Mouse (Mus musculus) lung, embryonic 16.5 days (tissue): Measurements from ENCODE around the gene Gpr26. TPM values are rescaled to one million over a fixed set of nuclear protein-coding genes. Genes with fewer than 3 reads are reported as not detected.

Experiments used
- ATAC-seq: fragments of 200-750 bp; cut with Nextera tagmentation; 2 replicates; pipeline ENCODE4 v1.8.0; 2017; ENCODE audit warnings: low read depth, mild to moderate bottlenecking, moderate library complexity
- H3K27ac ChIP-seq: fragments of 300-500 bp; sonication (generic); 2 replicates; pipeline ENCODE4 v1.5.1; 2014; ENCODE audit warnings: mild to moderate bottlenecking, control low read depth, low read length
- H3K27me3 ChIP-seq: fragments of 300-500 bp; sonication (generic); 2 replicates; pipeline ENCODE4 v1.6.1; 2014; ENCODE audit warnings: low read depth, low read length, mixed read lengths; ENCODE audit not compliant: control insufficient read depth, insufficient read depth
- H3K36me3 ChIP-seq: fragments of 300-500 bp; sonication (generic); 2 replicates; pipeline ENCODE4 v1.6.1; 2014; ENCODE audit warnings: low read length; ENCODE audit not compliant: control insufficient read depth, insufficient read depth
- H3K4me1 ChIP-seq: fragments of 300-500 bp; sonication (generic); replicated peaks from 2 replicates; pipeline ENCODE4 v1.6.1; 2014; ENCODE audit warnings: low read length, mixed read lengths; ENCODE audit not compliant: control insufficient read depth, insufficient read depth
- H3K4me2 ChIP-seq: fragments of 300-500 bp; sonication (generic); 2 replicates; pipeline ENCODE4 v1.6.1; 2014; ENCODE audit warnings: low read depth, low read length, control low read depth
- H3K4me3 ChIP-seq: fragments of 300-500 bp; sonication (generic); 2 replicates; pipeline ENCODE4 v1.5.1; 2014; ENCODE audit warnings: mild to moderate bottlenecking, low read length, control low read depth
- H3K9ac ChIP-seq: fragments of 300-500 bp; sonication (generic); 2 replicates; pipeline ENCODE4 v1.6.1; 2014; ENCODE audit warnings: low read length, control low read depth
- H3K9me3 ChIP-seq: fragments of 300-500 bp; sonication (generic); 2 replicates; pipeline ENCODE4 v1.6.1; 2016; ENCODE audit warnings: low read length; ENCODE audit not compliant: control insufficient read depth
- WGBS: fragments of 180-500 bp; shearing (Covaris S2); extraction: QIAGEN DNeasy Blood & Tissue Kit; methylation state at CpG from one replicate; pipeline ENCODE4 v1.1.7; 2014; 5-methylcytosine and 5-hydroxymethylcytosine counted together
- polyA plus RNA-seq: library from polyadenylated mRNA; unstranded; fragments of >200 nt; fragmentation: Nextera tagmentation; extraction: Ambion mirVana; gene quantifications from 2 replicates; pipeline ENCODE4 v1.2.1, GENCODE M21; 2015

Gene Gpr26
- polyA plus RNA-seq, 1 experiment from 2014 or later = not detected

DNA sequence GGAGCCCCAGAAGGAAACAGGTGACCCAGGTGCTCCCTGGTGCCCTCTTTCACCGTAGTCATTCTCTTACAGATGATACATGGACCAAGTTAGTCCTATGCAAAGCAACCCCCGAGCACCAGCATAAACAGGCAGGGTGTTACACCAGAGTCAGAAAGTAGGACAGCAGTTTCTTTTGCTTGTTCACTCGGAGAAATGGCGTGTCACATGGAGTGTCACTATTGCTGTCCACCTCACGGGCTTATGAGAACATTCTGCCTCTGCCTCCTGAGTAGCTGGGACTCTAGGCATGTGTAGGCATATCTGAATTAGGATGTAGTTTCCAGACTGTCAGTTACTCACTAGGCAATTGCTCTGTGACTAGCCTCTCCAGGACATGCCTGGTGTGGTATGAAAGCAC, 47.7 kb downstream of the Gpr26 start:
- Histone ChIP-seq H3K4me3 (no peak overlapping the region), H3K36me3 (no peaks in the 10 kb centered on the region), H3K9ac (no peak overlapping the region), H3K4me2 (no peak overlapping the region), H3K9me3 (no peaks in the 10 kb centered on the region), H3K27me3 (no peaks in the 10 kb centered on the region), H3K27ac (no peak overlapping the region), H3K4me1 (no peaks in the 10 kb centered on the region; the same call in 1 of the 2 replicates)
- ATAC-seq = no peak
- 71% methylated on average over 5 of the region's 5 CpGs for WGBS

DNA sequence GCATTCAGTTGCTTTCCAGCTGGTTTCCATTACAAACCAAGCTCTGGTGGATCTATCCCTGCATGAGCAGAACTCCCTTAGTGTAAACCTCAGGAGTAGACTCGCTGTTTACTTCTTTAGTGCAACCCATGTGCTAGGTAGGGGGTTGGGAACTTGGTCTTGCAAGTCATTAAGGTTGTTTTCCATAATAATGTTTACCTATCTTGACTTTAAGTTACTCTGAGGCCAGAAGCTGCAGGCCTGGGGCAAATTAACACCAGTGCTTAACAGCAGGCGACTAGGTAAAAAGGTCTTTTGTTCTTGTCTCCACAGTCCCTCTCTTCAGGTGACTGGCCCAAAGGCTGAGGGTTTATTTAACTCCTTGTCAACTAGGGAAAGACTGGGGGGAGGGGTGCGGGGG, 48.9 kb downstream of the Gpr26 start:
- ATAC-seq = no peak

DNA sequence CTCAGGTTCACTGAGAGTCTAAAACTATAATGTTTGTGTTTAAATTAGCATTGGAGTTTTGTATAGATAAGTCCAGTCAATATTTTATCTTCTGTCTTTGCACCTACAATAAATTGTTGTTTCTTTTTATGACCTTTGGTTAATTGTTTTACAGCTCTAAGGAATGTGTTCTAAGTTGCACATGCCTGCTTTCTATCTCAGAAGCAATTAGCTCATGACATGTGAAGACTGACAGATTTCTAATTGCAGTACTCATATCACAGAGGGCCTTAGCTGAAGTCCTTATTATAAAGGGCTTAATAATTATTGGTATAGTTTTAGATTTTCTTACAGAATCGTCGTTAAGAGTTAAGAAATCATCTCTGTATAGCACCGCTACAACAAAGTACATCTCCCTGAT, 49.7 kb downstream of the Gpr26 start:
- H3K9me3 ChIP-seq = no peaks in the 10 kb centered on the region
- H3K27ac ChIP-seq = no peak overlapping the region
- no peak overlapping the region for H3K4me3 ChIP-seq
- no peaks in the 10 kb centered on the region for H3K36me3 ChIP-seq
- no peak for ATAC-seq
- H3K27me3 ChIP-seq = no peaks in the 10 kb centered on the region
- H3K9ac ChIP-seq = no peak overlapping the region
- no peaks in the 10 kb centered on the region for H3K4me1 ChIP-seq
- whole genome bisulfite sequencing = 73% methylated on average over 3 of the region's 3 CpGs
- H3K4me2 ChIP-seq = no peak overlapping the region

More for the DNA sequence above, 48.9 kb downstream of the Gpr26 start:
- Histone ChIP-seq H3K9me3 (no peaks in the 10 kb centered on the region), H3K4me3 (no peak overlapping the region), H3K27ac (no peak overlapping the region), H3K4me1 (no peaks in the 10 kb centered on the region), H3K9ac (no peak overlapping the region), H3K27me3 (no peaks in the 10 kb centered on the region), H3K4me2 (no peak overlapping the region), H3K36me3 (no peaks in the 10 kb centered on the region)
- WGBS = 9% methylated on average over 3 of the region's 3 CpGs

DNA sequence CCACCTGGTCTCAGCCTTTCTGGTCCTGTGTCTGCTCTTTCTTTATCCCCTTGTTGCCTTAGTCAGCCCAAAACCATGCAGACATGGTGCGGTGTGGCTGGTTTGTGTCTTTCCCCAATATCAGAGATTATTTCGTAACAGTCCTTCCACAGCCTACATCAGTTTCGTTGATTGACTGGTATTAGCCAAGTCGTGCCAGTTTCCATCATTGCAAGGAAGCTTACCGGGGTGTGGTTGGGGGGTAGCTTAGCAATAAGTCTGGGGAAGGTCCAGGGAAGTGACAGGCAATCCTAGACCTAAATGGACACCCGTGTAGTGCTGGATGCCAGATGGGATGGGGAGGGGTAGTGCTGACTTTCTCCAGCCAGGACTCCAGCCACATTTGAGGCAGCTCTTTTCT, 59.3 kb downstream of the Gpr26 start:
- ATAC-seq = no peak
- Histone ChIP-seq H3K27ac (no peak overlapping the region), H3K36me3 (no peaks in the 10 kb centered on the region), H3K4me3 (no peak overlapping the region), H3K27me3 (no peaks in the 10 kb centered on the region), H3K9ac (no peak overlapping the region), H3K4me1 (no peaks in the 10 kb centered on the region), H3K4me2 (no peak overlapping the region), H3K9me3 (no peaks in the 10 kb centered on the region)
- WGBS = 67% methylated on average over 6 of the region's 6 CpGs

DNA sequence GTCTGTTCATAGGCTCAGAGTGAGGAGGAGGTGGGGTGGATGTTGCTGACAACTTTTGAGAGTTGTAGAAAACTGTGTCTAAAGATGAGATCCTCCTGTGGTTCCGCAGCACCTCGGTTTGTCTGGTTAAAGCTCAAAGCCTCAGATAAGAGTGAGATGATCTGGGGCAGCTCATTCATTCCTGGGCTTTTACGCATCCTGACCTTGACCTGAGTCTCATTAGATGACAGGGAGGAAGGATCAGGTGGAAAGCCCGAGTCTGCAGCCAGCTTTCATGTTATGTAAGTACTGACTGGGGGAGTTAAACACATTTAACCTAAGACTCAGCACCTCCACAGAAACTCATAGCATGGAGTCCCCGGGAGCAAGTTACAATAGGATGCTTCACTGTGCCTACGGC, 60.4 kb downstream of the Gpr26 start:
- 46% methylated on average over 6 of the region's 6 CpGs for WGBS
- H3K4me3 ChIP-seq = no peak overlapping the region
- no peak for ATAC-seq
- no peaks in the 10 kb centered on the region for H3K4me1 ChIP-seq
- no peaks in the 10 kb centered on the region for H3K9me3 ChIP-seq
- no peak overlapping the region for H3K4me2 ChIP-seq
- no peaks in the 10 kb centered on the region for H3K36me3 ChIP-seq
- H3K27ac ChIP-seq = no peak overlapping the region
- H3K9ac ChIP-seq = no peak overlapping the region
- H3K27me3 ChIP-seq = no peaks in the 10 kb centered on the region

DNA sequence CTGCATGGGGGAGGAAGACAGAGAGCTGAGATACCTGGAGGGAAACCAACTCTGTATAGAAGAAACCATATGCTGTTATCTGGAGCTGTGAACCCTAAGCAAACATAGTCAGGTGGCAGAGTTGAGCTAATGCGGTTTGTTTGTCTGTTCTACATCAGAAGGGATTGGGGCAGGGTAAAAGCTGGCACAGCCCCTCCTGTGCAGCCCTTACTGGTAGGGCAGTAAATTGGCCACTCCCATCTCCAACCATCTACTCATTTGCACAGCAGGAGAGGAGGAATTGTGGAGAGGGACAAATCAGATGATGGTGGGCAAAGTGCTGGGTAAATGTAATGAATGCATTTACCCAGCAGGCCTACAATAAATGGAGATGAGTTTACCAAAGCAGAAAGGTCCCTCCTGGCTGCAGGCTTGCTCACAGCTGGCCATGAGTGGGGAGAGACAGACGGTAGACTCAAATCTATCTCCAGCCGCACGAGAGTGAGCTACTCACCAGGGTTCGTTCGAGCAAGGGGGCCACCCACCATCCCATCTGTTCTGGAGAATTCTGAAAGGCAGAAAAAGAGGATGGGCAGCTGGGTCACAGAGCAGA, 65.8 kb downstream of the Gpr26 start:
- no peak overlapping the region for H3K27ac ChIP-seq
- no peak for ATAC-seq
- no peaks in the 10 kb centered on the region for H3K36me3 ChIP-seq
- no peak overlapping the region for H3K4me2 ChIP-seq
- H3K9ac ChIP-seq = no peak overlapping the region
- H3K27me3 ChIP-seq = no peaks in the 10 kb centered on the region
- WGBS = 58% methylated on average over 6 of the region's 6 CpGs
- H3K4me3 ChIP-seq = no peak overlapping the region
- no peaks in the 10 kb centered on the region for H3K9me3 ChIP-seq
- H3K4me1 ChIP-seq = no peaks in the 10 kb centered on the region

Other genes with a start within 250 kb of the Gpr26 start
- gene Cpxm2, start 188.3 kb downstream of the Gpr26 start, polyA plus RNA-seq = 1.7 and 3.6 TPM in 2 replicates